8 mouse cellular contexts compared by ENCODE assay signal in the genomic region with DNA sequence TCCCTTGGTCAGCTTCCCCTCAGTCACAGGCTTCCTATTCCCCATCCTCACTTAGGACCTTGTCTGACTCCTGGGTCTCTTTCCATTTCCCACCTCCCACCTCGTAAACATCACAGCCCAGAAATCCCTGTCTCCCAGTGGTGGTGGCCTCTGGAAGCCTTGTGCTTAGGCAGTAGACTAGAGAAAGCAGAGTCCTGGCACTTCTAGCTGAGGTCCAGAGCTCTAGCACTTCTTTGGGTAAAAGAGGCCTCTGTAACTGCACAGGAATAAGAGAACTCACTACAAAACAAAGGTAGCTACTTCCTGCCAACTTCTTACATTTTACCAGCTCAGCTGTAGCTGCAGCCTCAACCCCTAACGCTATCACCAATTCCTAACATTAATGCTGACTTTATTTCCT. TPM values are rescaled to one million over a fixed set of nuclear protein-coding genes. Genes with fewer than 3 reads are reported as not detected.
DNase-seq lines count a peak whose midpoint lies in the region; ATAC-seq and TF ChIP-seq lines count a peak whose summit lies in the region.

No protein-coding gene starts in this region.

- H3K4me2 ChIP-seq in forebrain, embryonic 13.5 days = peak overlapping the region; percentile 80
- peak overlapping the region; percentile 92 for H3K4me2 ChIP-seq in liver, embryonic 15.5 days

- intact Hi-C loops in gastrocnemius, adult 2 months (cut with DNase I) = loop anchor here (5.0 kb wide), 1 partner anchor 96 kb away; the partner anchor contains the start of gene Hint2

- H3K9ac ChIP-seq in forebrain, embryonic 13.5 days = peak overlapping the region; percentile 95
- H3K9ac ChIP-seq in liver, embryonic 15.5 days = peak overlapping the region; percentile 93

- no peaks in the 10 kb centered on the region for H3K27me3 ChIP-seq in forebrain, embryonic 13.5 days
- no peaks in the 10 kb centered on the region for H3K27me3 ChIP-seq in liver, embryonic 15.5 days

- H3K9me3 ChIP-seq in forebrain, embryonic 13.5 days (replicated peaks) = no peaks in the 10 kb centered on the region
- H3K9me3 ChIP-seq in liver, embryonic 15.5 days (replicated peaks) = no peaks in the 10 kb centered on the region

- DNase-seq in gastrocnemius, adult 2 months = no peak
- no peak for DNase-seq in gastrocnemius, postnatal 4 days (ENCODE audit: low spot score in 2 of 2)
- peak; percentile 29 for DNase-seq in 3T3-L1 (ENCODE audit: low read depth, low spot score)
- DNase-seq in adrenal gland, postnatal 25 days = no peak
- DNase-seq in adrenal gland, postnatal 14 days = no peak
- no peak for DNase-seq in layer of hippocampus, adult 11-12 months (ENCODE audit: low spot score)

- ATAC-seq in forebrain, embryonic 13.5 days = no peak
- no peak for ATAC-seq in liver, embryonic 15.5 days (ENCODE audit: insufficient read depth)

- H3K4me3 ChIP-seq in gastrocnemius, adult 2 months = peak overlapping the region; percentile 83
- peak overlapping the region; percentile 90 for H3K4me3 ChIP-seq in forebrain, embryonic 13.5 days
- peak overlapping the region; percentile 83 for H3K4me3 ChIP-seq in liver, embryonic 15.5 days (replicated peaks)

- peak overlapping the region; percentile 99 for H3K27ac ChIP-seq in gastrocnemius, adult 2 months
- H3K27ac ChIP-seq in forebrain, embryonic 13.5 days = no peak overlapping the region
- H3K27ac ChIP-seq in liver, embryonic 15.5 days (replicated peaks) = peak overlapping the region; percentile 100

- peaks cover 46% of the 10 kb centered on the region for H3K4me1 ChIP-seq in forebrain, embryonic 13.5 days
- H3K4me1 ChIP-seq in liver, embryonic 15.5 days (replicated peaks) = peaks cover 71% of the 10 kb centered on the region

- TF ChIP-seq CTCF in gastrocnemius, adult 2 months (IDR thresholded peaks at IDR 0.05) = no peak

- 44% methylated on average over 2 of the region's 2 CpGs for WGBS in forebrain, embryonic 13.5 days
- WGBS in liver, embryonic 15.5 days (ENCODE audit: insufficient replicate concordance) = 4% methylated on average over 2 of the region's 2 CpGs

- H3K36me3 ChIP-seq in forebrain, embryonic 13.5 days (ENCODE audit: poor library complexity, severe bottlenecking) = peaks cover 27% of the 10 kb centered on the region
- peaks cover 39% of the 10 kb centered on the region for H3K36me3 ChIP-seq in liver, embryonic 15.5 days (replicated peaks)

RNA-seq across cellular contexts. Expression of gene Creb3, which starts 1.2 kb away (rescaled TPM):
- total RNA-seq in gastrocnemius, adult 2 months (2021) = 10 to 100 TPM; 40.3 to 47.4 TPM
- total RNA-seq in gastrocnemius, postnatal 4 days (2021) = 10 to 100 TPM; 51.9 to 55.1 TPM
- 61.8 and 65.1 TPM in 2 replicates for polyA plus RNA-seq in forebrain, embryonic 13.5 days (2015; fragmentation: Nextera tagmentation; extraction: Ambion mirVana)
- polyA plus RNA-seq in liver, embryonic 15.5 days (2015; fragmentation: Nextera tagmentation; extraction: Ambion mirVana) = 22.3 and 24.9 TPM in 2 replicates
- total RNA-seq in adrenal gland, postnatal 25 days (2021) = 111 and 172 TPM in 2 replicates
- 108 and 117 TPM in 2 replicates for total RNA-seq in adrenal gland, postnatal 14 days (2021)

RNA-seq across cellular contexts. Expression of gene Tln1, which starts 1.5 kb away (rescaled TPM):
- 10 to 100 TPM; 52.3 to 62.4 TPM for total RNA-seq in gastrocnemius, adult 2 months (2021)
- 100 to 1,000 TPM; 137 to 140 TPM for total RNA-seq in gastrocnemius, postnatal 4 days (2021)
- polyA plus RNA-seq in forebrain, embryonic 13.5 days (2015; fragmentation: Nextera tagmentation; extraction: Ambion mirVana) = 48.0 and 54.7 TPM in 2 replicates
- 37.5 and 40.3 TPM in 2 replicates for polyA plus RNA-seq in liver, embryonic 15.5 days (2015; fragmentation: Nextera tagmentation; extraction: Ambion mirVana)
- total RNA-seq in adrenal gland, postnatal 25 days (2021) = 229 and 303 TPM in 2 replicates
- 201 and 213 TPM in 2 replicates for total RNA-seq in adrenal gland, postnatal 14 days (2021)

RNA-seq across cellular contexts. Expression of gene Rgp1, which starts 17.5 kb away (rescaled TPM):
- total RNA-seq in gastrocnemius, adult 2 months (2021) = 10 to 100 TPM; 20.0 to 24.3 TPM
- 10 to 100 TPM; 37.1 to 41.3 TPM for total RNA-seq in gastrocnemius, postnatal 4 days (2021)
- polyA plus RNA-seq in forebrain, embryonic 13.5 days (2015; fragmentation: Nextera tagmentation; extraction: Ambion mirVana) = 27.5 and 27.9 TPM in 2 replicates
- polyA plus RNA-seq in liver, embryonic 15.5 days (2015; fragmentation: Nextera tagmentation; extraction: Ambion mirVana) = 13.6 and 15.7 TPM in 2 replicates
- total RNA-seq in adrenal gland, postnatal 25 days (2021) = 50.5 and 58.9 TPM in 2 replicates
- total RNA-seq in adrenal gland, postnatal 14 days (2021) = 43.3 and 52.6 TPM in 2 replicates

RNA-seq across cellular contexts. Expression of gene Gba2, which starts 17.7 kb away (rescaled TPM):
- total RNA-seq in gastrocnemius, adult 2 months (2021) = 1 to 10 TPM; 4.8 to 5.5 TPM
- total RNA-seq in gastrocnemius, postnatal 4 days (2021) = 10 to 100 TPM; 11.5 to 12.0 TPM
- polyA plus RNA-seq in forebrain, embryonic 13.5 days (2015; fragmentation: Nextera tagmentation; extraction: Ambion mirVana) = 44.5 and 47.4 TPM in 2 replicates
- polyA plus RNA-seq in liver, embryonic 15.5 days (2015; fragmentation: Nextera tagmentation; extraction: Ambion mirVana) = 16.7 and 18.8 TPM in 2 replicates
- 11.9 and 15.4 TPM in 2 replicates for total RNA-seq in adrenal gland, postnatal 25 days (2021)
- 11.7 and 15.0 TPM in 2 replicates for total RNA-seq in adrenal gland, postnatal 14 days (2021)

RNA-seq across cellular contexts. Expression of gene Msmp, which starts 23.3 kb away (rescaled TPM):
- total RNA-seq in gastrocnemius, adult 2 months (2021) = under 1 TPM in 1 of 2 experiments, not detected in 1; 0.45 TPM
- total RNA-seq in gastrocnemius, postnatal 4 days (2021) = not detected
- polyA plus RNA-seq in forebrain, embryonic 13.5 days (2015; fragmentation: Nextera tagmentation; extraction: Ambion mirVana) = 0.65 and 1.8 TPM in 2 replicates
- polyA plus RNA-seq in liver, embryonic 15.5 days (2015; fragmentation: Nextera tagmentation; extraction: Ambion mirVana) = 0.58 TPM in 1 of 2 replicates, not detected in the other
- 4.5 and 5.7 TPM in 2 replicates for total RNA-seq in adrenal gland, postnatal 25 days (2021)
- 2.1 and 2.3 TPM in 2 replicates for total RNA-seq in adrenal gland, postnatal 14 days (2021)
